Mouse (Mus musculus) intestine, embryonic 14.5 days (tissue): ENCODE results near the gene Rasa4. TPM values are rescaled to one million over a fixed set of nuclear protein-coding genes. Genes with fewer than 3 reads are reported as not detected.
"Not testable (repeated sequence)": the region's sequence is repeated elsewhere in the genome, so short reads cannot be mapped to it uniquely, and the experiment has no call there.

Source experiments
- ATAC-seq: fragments of 200-750 bp; cut with Nextera tagmentation; replicated peaks from 2 replicates; pipeline ENCODE4 v1.8.0; 2017; ENCODE audit warnings: low read depth, moderate number of reproducible peaks, moderate TSS enrichment, moderate library complexity; ENCODE audit not compliant: low FRiP score, low TSS enrichment
- DNase-seq: peaks from one replicate; pipeline ENCODE4 v3.0.0-alpha.2; 2018; ENCODE audit warnings: low spot score
- H3K27ac ChIP-seq: fragments of 300-500 bp; sonication (generic); 2 replicates; pipeline ENCODE4 v1.5.1; 2014; ENCODE audit warnings: low read depth, mild to moderate bottlenecking, control low read depth
- H3K27me3 ChIP-seq: fragments of 300-500 bp; sonication (generic); replicated peaks from 2 replicates; pipeline ENCODE4 v1.6.1; 2014; ENCODE audit warnings: low read length, control low read depth; ENCODE audit not compliant: control insufficient read depth, insufficient read depth
- H3K36me3 ChIP-seq: fragments of 300-500 bp; sonication (generic); 2 replicates; pipeline ENCODE4 v1.6.1; 2014; ENCODE audit warnings: low read length, control low read depth; ENCODE audit not compliant: control insufficient read depth, insufficient read depth
- H3K4me1 ChIP-seq: fragments of 300-500 bp; sonication (generic); replicated peaks from 2 replicates; pipeline ENCODE4 v1.6.1; 2014; ENCODE audit warnings: low read length, control low read depth, mixed read lengths; ENCODE audit not compliant: control insufficient read depth, insufficient read depth
- H3K4me2 ChIP-seq: fragments of 300-500 bp; sonication (generic); 2 replicates; pipeline ENCODE4 v1.6.1; 2014; ENCODE audit warnings: low read length
- H3K4me3 ChIP-seq: fragments of 300-500 bp; sonication (generic); 2 replicates; pipeline ENCODE4 v1.5.1; 2014; ENCODE audit warnings: low read depth, low read length, control low read depth, mixed read lengths
- H3K9ac ChIP-seq: fragments of 300-500 bp; sonication (generic); 2 replicates; pipeline ENCODE4 v1.6.1; 2014; ENCODE audit warnings: mild to moderate bottlenecking, low read length
- H3K9me3 ChIP-seq: fragments of 300-500 bp; sonication (generic); 2 replicates; pipeline ENCODE4 v1.6.1; 2016; ENCODE audit warnings: low read length, control low read depth; ENCODE audit not compliant: control insufficient read depth
- WGBS: fragments of 180-500 bp; shearing (Covaris S2); extraction: QIAGEN DNeasy Blood & Tissue Kit; methylation state at CpG from one replicate; pipeline ENCODE4 v1.1.7; 2014; 5-methylcytosine and 5-hydroxymethylcytosine counted together
- microRNA-seq: library from miRNA; unstranded; fragments of <30 nt; microRNA quantifications from one replicate; pipeline ENCODE4, GENCODE M21; 2016
- polyA plus RNA-seq: library from polyadenylated mRNA; unstranded; fragments of >200 nt; fragmentation: Nextera tagmentation; extraction: Ambion mirVana; gene quantifications from 2 replicates; pipeline ENCODE4 v1.2.1, GENCODE M21; 2014

The Rasa4 gene
- polyA plus RNA-seq, 1 experiment from 2014 or later, result 22.6 TPM

DNA sequence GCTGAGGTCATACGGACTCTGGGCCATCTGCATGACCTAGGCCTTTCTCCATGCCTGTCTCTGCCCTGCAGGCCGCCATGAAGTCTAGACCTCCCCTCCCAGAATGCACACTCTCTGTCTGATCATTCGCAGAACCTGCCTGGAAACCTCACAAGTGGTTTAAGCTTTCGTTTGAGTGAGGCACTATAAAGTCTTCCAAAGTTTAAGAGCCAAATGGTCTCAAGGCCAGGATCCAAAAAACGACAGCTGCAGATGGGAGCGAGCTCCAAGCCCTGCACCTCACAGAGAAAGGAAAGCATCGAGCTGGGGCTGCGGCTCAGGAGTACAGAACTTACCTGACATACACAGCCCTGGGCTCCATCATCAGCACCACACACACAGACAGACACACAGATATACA, 68.6 kb downstream of the Rasa4 start:
- Histone ChIP-seq H3K9ac (no peak overlapping the region), H3K36me3 (no peaks in the 10 kb centered on the region), H3K4me3 (no peak overlapping the region), H3K4me1 (no peaks in the 10 kb centered on the region), H3K9me3 (no peaks in the 10 kb centered on the region), H3K4me2 (no peak overlapping the region), H3K27ac (no peak overlapping the region), H3K27me3 (no peaks in the 10 kb centered on the region)
- no peak for DNase-seq
- ATAC-seq, result no peak
- 79% methylated on average over 8 of the region's 8 CpGs for WGBS

DNA sequence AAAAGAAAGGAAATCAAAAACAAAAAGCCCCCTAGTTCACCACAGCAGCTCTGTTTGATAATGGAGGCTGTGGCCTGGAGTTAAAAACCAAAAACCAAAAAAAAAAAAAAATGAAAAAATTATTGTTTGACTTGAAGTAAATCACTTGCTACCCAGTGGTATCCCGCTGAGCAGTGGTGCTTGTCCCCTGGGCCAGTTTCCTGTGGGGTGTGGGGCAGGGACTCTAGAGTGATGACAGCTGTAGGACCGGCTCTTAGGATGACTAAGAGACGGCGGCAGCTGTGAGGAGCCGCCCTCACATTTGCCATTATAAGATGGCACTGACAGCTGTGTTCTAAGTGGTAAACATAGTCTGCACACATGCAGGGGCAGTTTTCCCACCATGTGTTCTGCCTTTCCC, 71.7 kb downstream of the Rasa4 start:
- Histone ChIP-seq H3K4me2 (no peak overlapping the region), H3K4me3 (no peak overlapping the region), H3K9me3 (no peaks in the 10 kb centered on the region), H3K27me3 (no peaks in the 10 kb centered on the region), H3K36me3 (no peaks in the 10 kb centered on the region), H3K4me1 (no peaks in the 10 kb centered on the region), H3K9ac (no peak overlapping the region), H3K27ac (no peak overlapping the region)
- no peak for ATAC-seq
- no peak for DNase-seq
- 83% methylated on average over 5 of the region's 5 CpGs for whole genome bisulfite sequencing

DNA sequence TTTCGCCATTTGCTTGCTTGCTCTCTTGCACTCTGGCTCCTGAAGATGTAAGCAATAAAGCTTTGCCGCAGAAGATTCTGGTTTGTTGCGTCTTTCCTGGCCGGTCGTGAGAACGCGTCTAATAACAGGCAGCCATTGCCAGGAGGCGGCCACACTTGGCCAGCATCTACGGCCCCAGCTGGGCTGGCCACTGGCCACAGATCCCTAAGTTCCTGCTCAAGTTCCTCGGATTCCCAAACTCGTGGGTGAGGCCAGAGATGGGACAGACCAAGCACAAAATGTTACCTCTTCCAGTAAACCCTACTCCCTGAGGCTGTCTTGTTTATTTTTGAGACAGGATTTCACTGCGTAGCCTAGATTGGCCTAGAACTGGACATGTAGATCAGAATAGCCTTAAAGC, 76.4 kb downstream of the Rasa4 start:
- not testable (repeated sequence) for H3K9me3 ChIP-seq, H3K36me3 ChIP-seq, H3K9ac ChIP-seq, ATAC-seq, H3K4me2 ChIP-seq, H3K27ac ChIP-seq, DNase-seq, H3K4me1 ChIP-seq, H3K27me3 ChIP-seq, H3K4me3 ChIP-seq
- 86% methylated on average over 10 of the region's 12 CpGs for WGBS

Small RNAs within 50 kb of the gene (microRNA-seq; reads per million reads assigned to microRNA genes)
- 1.3 reads per million, percentile 13 among the genes with 10 or more reads in this experiment for gene Mir7035

Other genes with a start within 250 kb of the Rasa4 start
- gene Hspb1, start 196.0 kb upstream of the Rasa4 start, polyA plus RNA-seq, result 79.9 and 81.7 TPM in 2 replicates
- gene Ywhag, start 149.3 kb upstream of the Rasa4 start, polyA plus RNA-seq, result 93.3 and 95.7 TPM in 2 replicates
- gene Ssc4d, start 109.4 kb upstream of the Rasa4 start, polyA plus RNA-seq, result 2.1 and 2.9 TPM in 2 replicates
- not detected in 2 replicates for gene Zp3, start 103.8 kb upstream of the Rasa4 start, polyA plus RNA-seq
- gene Dtx2, start 89.1 kb upstream of the Rasa4 start, polyA plus RNA-seq, result 23.2 and 24.6 TPM in 2 replicates
- 52.1 and 53.5 TPM in 2 replicates for gene Upk3b, start 45.4 kb upstream of the Rasa4 start, polyA plus RNA-seq
- 0.41 and 1.6 TPM in 2 replicates for gene Upk3bl, start 29.4 kb upstream of the Rasa4 start, polyA plus RNA-seq
- 269 and 270 TPM in 2 replicates for gene Polr2j, start 32.7 kb downstream of the Rasa4 start, polyA plus RNA-seq
- 30.6 and 33.7 TPM in 2 replicates for gene Lrwd1, start 52.2 kb downstream of the Rasa4 start, polyA plus RNA-seq
- gene Alkbh4, start 52.2 kb downstream of the Rasa4 start, polyA plus RNA-seq, result 13.4 and 16.4 TPM in 2 replicates
- gene Orai2, start 86.8 kb downstream of the Rasa4 start, polyA plus RNA-seq, result 6.2 and 7.1 TPM in 2 replicates
- 42.0 and 53.1 TPM in 2 replicates for gene Prkrip1, start 115.0 kb downstream of the Rasa4 start, polyA plus RNA-seq
- 3.1 and 4.2 TPM in 2 replicates for gene Sh2b2, start 162.6 kb downstream of the Rasa4 start, polyA plus RNA-seq